9 mouse cellular contexts compared by ENCODE assay signal in the genomic region with DNA sequence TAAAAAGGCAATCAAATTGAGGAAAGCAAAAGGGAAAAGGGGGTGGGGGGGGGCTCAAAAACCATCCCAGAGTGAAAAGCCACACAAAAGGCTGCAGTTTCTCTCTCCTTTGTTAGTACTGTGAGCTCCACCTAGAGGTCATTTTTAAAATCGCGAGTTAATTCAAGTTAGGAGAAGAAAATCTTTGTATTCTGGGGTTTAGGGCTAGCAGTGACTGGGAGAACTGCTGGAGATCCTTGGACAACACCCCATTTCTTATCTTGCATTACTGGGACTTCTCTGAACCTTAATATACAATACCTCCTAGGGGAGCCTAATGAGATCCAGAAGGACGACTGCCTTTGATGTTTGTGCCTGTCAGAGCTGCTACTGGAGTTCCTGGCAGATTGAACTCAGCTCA.
A peak's percentile ranks its signal among the peaks of the same experiment; 100 is the strongest.
DNase-seq lines count a peak whose midpoint lies in the region; ATAC-seq lines count a peak whose summit lies in the region.
"Had no signal": no experiment of that assay in that cellular context is flagged by ENCODE, and none has a peak within 500 bp of the region (broad histone marks: within the 10 kb centered on the region; RNA-seq: fewer than 3 reads in every experiment).

No protein-coding gene starts in this region.

- no peaks in the 10 kb centered on the region for H3K36me3 ChIP-seq in hindbrain, embryonic 10.5 days
- H3K36me3 ChIP-seq in midbrain, embryonic 15.5 days (replicated peaks), result no peaks in the 10 kb centered on the region
- H3K36me3 ChIP-seq: heart, embryonic 13.5 days had no signal

- no peak overlapping the region for H3K27ac ChIP-seq in hindbrain, embryonic 10.5 days
- H3K27ac ChIP-seq in midbrain, embryonic 15.5 days, result peak overlapping the region; percentile 69
- H3K27ac ChIP-seq: heart, embryonic 13.5 days had no signal

- no peaks in the 10 kb centered on the region for H3K4me1 ChIP-seq in hindbrain, embryonic 10.5 days (replicated peaks)
- H3K4me1 ChIP-seq in midbrain, embryonic 15.5 days, result peaks cover 5% of the 10 kb centered on the region; the same call in 1 of the 2 replicates
- H3K4me1 ChIP-seq: heart, embryonic 13.5 days had no signal

- H3K4me3 ChIP-seq in hindbrain, embryonic 10.5 days, result no peak overlapping the region
- H3K4me3 ChIP-seq in midbrain, embryonic 15.5 days, result no peak overlapping the region
- H3K4me3 ChIP-seq: heart, embryonic 13.5 days had no signal

- peaks cover 13% of the 10 kb centered on the region; the same call in 1 of the 2 replicates for H3K27me3 ChIP-seq in hindbrain, embryonic 10.5 days (ENCODE audit: insufficient read depth, poor library complexity, severe bottlenecking)
- no peaks in the 10 kb centered on the region for H3K27me3 ChIP-seq in midbrain, embryonic 15.5 days (replicated peaks)
- H3K27me3 ChIP-seq: heart, embryonic 13.5 days had no signal

- H3K4me2 ChIP-seq in midbrain, embryonic 15.5 days, result no peak overlapping the region
- H3K4me2 ChIP-seq: heart, embryonic 13.5 days had no signal

- 9% methylated on average over 3 of the region's 3 CpGs for WGBS in hindbrain, embryonic 10.5 days
- 1% methylated on average over 3 of the region's 3 CpGs for WGBS in midbrain, embryonic 15.5 days

- peak; percentile 71 for ATAC-seq in midbrain, embryonic 15.5 days (replicated peaks)
- ATAC-seq in monocyte, adult 5-6 weeks (replicated peaks; ENCODE audit: insufficient number of reproducible peaks, low FRiP score, low TSS enrichment, poor library complexity, severe bottlenecking), result no peak

- no peak overlapping the region for H3K9ac ChIP-seq in midbrain, embryonic 15.5 days
- H3K9ac ChIP-seq: heart, embryonic 13.5 days had no signal

- no peaks in the 10 kb centered on the region for H3K9me3 ChIP-seq in hindbrain, embryonic 10.5 days
- no peaks in the 10 kb centered on the region for H3K9me3 ChIP-seq in midbrain, embryonic 15.5 days
- H3K9me3 ChIP-seq: heart, embryonic 13.5 days had no signal

- peak; percentile 25 for DNase-seq in gastrocnemius, adult 18-20 months (ENCODE audit: low spot score)
- DNase-seq in gastrocnemius, postnatal 10 days, result no peak
- peak; percentile 9 for DNase-seq in thymus, postnatal 0 days (ENCODE audit: low spot score)
- DNase-seq in thymus, postnatal 4 days, result no peak
- peak; percentile 3 for DNase-seq in hindbrain, embryonic 10.5 days (ENCODE audit: low spot score)
- no peak for DNase-seq in gastrocnemius, adult 8-10 months (ENCODE audit: low spot score in 2 of 2)

Comparison
In these comparisons a context has a peak if more than half of its experiments do, and no peak if none do; other contexts are left out.
1. DNase-seq: peak in gastrocnemius, adult 18-20 months (single experiment), thymus, postnatal 0 days (single experiment) and hindbrain, embryonic 10.5 days (single experiment); none in gastrocnemius, postnatal 10 days (single experiment), thymus, postnatal 4 days (single experiment) and gastrocnemius, adult 8-10 months (0 of 2).